Mouse (Mus musculus) C2C12 (cell line): ENCODE results near the gene Bend6. TPM values are rescaled to one million over a fixed set of nuclear protein-coding genes. Genes with fewer than 3 reads are reported as not detected.

Experiments used
- H3K27me3 ChIP-seq: one replicate; pipeline ENCODE4 v1.6.1; 2011; ENCODE audit not compliant: control insufficient read depth, insufficient read depth, insufficient read length
- H3K36me3 ChIP-seq: one replicate; pipeline ENCODE4 v1.6.1; 2011; ENCODE audit not compliant: control insufficient read depth, insufficient read depth
- H3K4me3 ChIP-seq: one replicate; pipeline ENCODE4 v1.5.1; 2011; ENCODE audit warnings: mild to moderate bottlenecking, control low read depth; ENCODE audit not compliant: poor library complexity, insufficient read depth, severe bottlenecking
- H3K79me2 ChIP-seq: one replicate; pipeline ENCODE4 v1.6.1; 2011; ENCODE audit not compliant: control insufficient read depth, insufficient read depth
- H3K79me3 ChIP-seq: one replicate; pipeline ENCODE4 v1.6.1; 2011; ENCODE audit warnings: low read depth, control low read depth
- H3ac ChIP-seq: one replicate; pipeline ENCODE3; 2011; ENCODE audit warnings: low read depth; ENCODE audit not compliant: control insufficient read depth, insufficient read length
- CEBPB ChIP-seq: IDR thresholded peaks from one replicate; pipeline ENCODE4 v1.6.1; 2011; ENCODE audit warnings: low read depth, mild to moderate bottlenecking, control low read depth, moderate library complexity
- CTCF ChIP-seq: IDR thresholded peaks from one replicate; pipeline ENCODE4 v1.5.1; 2011; ENCODE audit not compliant: control insufficient read depth, insufficient read depth, insufficient read length
- FOSL1 ChIP-seq: IDR thresholded peaks from one replicate; pipeline ENCODE4 v1.8.0; 2011; ENCODE audit warnings: mild to moderate bottlenecking, low read length; ENCODE audit not compliant: poor library complexity, insufficient read depth, severe bottlenecking
- MAX ChIP-seq: IDR thresholded peaks from one replicate; pipeline ENCODE4 v1.6.1; 2011; ENCODE audit warnings: mild to moderate bottlenecking, control low read depth
- MYOD1 ChIP-seq: IDR thresholded peaks from one replicate; pipeline ENCODE4 v1.6.1; 2011; ENCODE audit warnings: low read depth; ENCODE audit not compliant: control insufficient read depth, insufficient read length
- MYOG ChIP-seq: IDR thresholded peaks from one replicate; pipeline ENCODE4 v1.6.1; 2011; ENCODE audit not compliant: control insufficient read depth, insufficient read length; ENCODE audit errors: extremely low read depth
- USF1 ChIP-seq: IDR thresholded peaks from one replicate; pipeline ENCODE4 v1.6.1; 2011; ENCODE audit warnings: low read depth, mild to moderate bottlenecking, control low read depth, moderate library complexity
- polyA plus RNA-seq: library from polyadenylated mRNA; unstranded; fragments of >200 nt; fragmentation: generic; extraction: Trizol; gene quantifications from one replicate; pipeline ENCODE4 v1.2.1, GENCODE M21; 2012; ENCODE audit warnings: missing spikeins

The Bend6 gene
- polyA plus RNA-seq, 1 experiment = 5.2 TPM

GRCm38 (mm10) chr1:33945756-33946155, 38.1 kb upstream of the Bend6 start:
- peaks cover 46% of the 10 kb centered on the region for H3K79me3 ChIP-seq
- no peak overlapping the region for H3K4me3 ChIP-seq
- peaks cover 94% of the 10 kb centered on the region for H3K79me2 ChIP-seq
- no peaks in the 10 kb centered on the region for H3K36me3 ChIP-seq
- H3ac ChIP-seq = no peak overlapping the region
- no peaks in the 10 kb centered on the region for H3K27me3 ChIP-seq
- TF ChIP-seq MYOD1 = no peak
- TF ChIP-seq MYOG = no peak
- TF ChIP-seq USF1 = no peak
- no peak for TF ChIP-seq CEBPB
- TF ChIP-seq CTCF = no peak
- TF ChIP-seq MAX = no peak
- no peak for TF ChIP-seq FOSL1

- H3K79me3 ChIP-seq = peaks cover 47% of the 10 kb centered on the region
- H3K4me3 ChIP-seq = no peak overlapping the region
- no peak overlapping the region for H3ac ChIP-seq
- H3K79me2 ChIP-seq = peaks cover 99% of the 10 kb centered on the region
- no peaks in the 10 kb centered on the region for H3K27me3 ChIP-seq
- no peak for TF ChIP-seq MAX
- TF ChIP-seq FOSL1 = no peak
- TF ChIP-seq USF1 = no peak
- TF ChIP-seq MYOD1 = no peak
- no peak for TF ChIP-seq CEBPB
- peaks cover 1% of the 10 kb centered on the region for H3K36me3 ChIP-seq
Observed at GRCm38 (mm10) chr1:33944977-33945750, 37.5 kb upstream of the Bend6 start.

- no peak overlapping the region for H3K4me3 ChIP-seq
- no peaks in the 10 kb centered on the region for H3K27me3 ChIP-seq
- peaks cover 7% of the 10 kb centered on the region for H3K36me3 ChIP-seq
- H3ac ChIP-seq = no peak overlapping the region
- H3K79me2 ChIP-seq = peaks cover 99% of the 10 kb centered on the region
- TF ChIP-seq MYOD1 = no peak
- TF ChIP-seq USF1 = no peak
- TF ChIP-seq MYOG = no peak
- TF ChIP-seq CTCF = no peak
- TF ChIP-seq MAX = no peak
- TF ChIP-seq FOSL1 = no peak
- TF ChIP-seq CEBPB = no peak
- H3K79me3 ChIP-seq = peaks cover 55% of the 10 kb centered on the region
Observed at GRCm38 (mm10) chr1:33943943-33944342, 36.3 kb upstream of the Bend6 start.

- TF ChIP-seq CTCF (no peak), CEBPB (no peak), MYOD1 (no peak), MYOG (no peak), USF1 (no peak), FOSL1 (no peak), MAX (no peak)
- Histone ChIP-seq H3K4me3 (no peak overlapping the region), H3K79me2 (peaks cover 99% of the 10 kb centered on the region), H3K36me3 (peaks cover 14% of the 10 kb centered on the region), H3ac (no peak overlapping the region), H3K27me3 (no peaks in the 10 kb centered on the region), H3K79me3 (peaks cover 62% of the 10 kb centered on the region)
Observed at GRCm38 (mm10) chr1:33942638-33943037, 35.0 kb upstream of the Bend6 start.

- peaks cover 99% of the 10 kb centered on the region for H3K79me2 ChIP-seq
- H3K36me3 ChIP-seq = peaks cover 16% of the 10 kb centered on the region
- no peaks in the 10 kb centered on the region for H3K27me3 ChIP-seq
- H3ac ChIP-seq = no peak overlapping the region
- TF ChIP-seq CTCF (no peak), MYOD1 (no peak), USF1 (no peak), CEBPB (no peak), MYOG (no peak), MAX (no peak), FOSL1 (no peak)
- peaks cover 59% of the 10 kb centered on the region for H3K79me3 ChIP-seq
- no peak overlapping the region for H3K4me3 ChIP-seq
Observed at GRCm38 (mm10) chr1:33940364-33940928, 32.8 kb upstream of the Bend6 start.

- Histone ChIP-seq H3K36me3 (peaks cover 16% of the 10 kb centered on the region), H3K79me3 (peaks cover 63% of the 10 kb centered on the region), H3K79me2 (peaks cover 99% of the 10 kb centered on the region), H3K27me3 (no peaks in the 10 kb centered on the region), H3K4me3 (no peak overlapping the region), H3ac (no peak overlapping the region)
- TF ChIP-seq FOSL1 = no peak
Observed at GRCm38 (mm10) chr1:33939828-33940227, 32.2 kb upstream of the Bend6 start.
